ENCODE assay signal across 20 mouse cellular contexts in genomic region chr11:76077341-76077740, GRCm38 (mm10). TPM values are rescaled to one million over a fixed set of nuclear protein-coding genes. Genes with fewer than 3 reads are reported as not detected.
DNase-seq lines count a peak whose midpoint lies in the region.
"Had no signal": no experiment of that assay in that cellular context is flagged by ENCODE, and none has a peak within 500 bp of the region (broad histone marks: within the 10 kb centered on the region; RNA-seq: fewer than 3 reads in every experiment).

No protein-coding gene starts in this region.

- DNase-seq in adrenal gland, adult (ENCODE audit: inconsistent age in 2 of 2, low spot score in 1 of 2): peak; percentile 43 to 74
- no peak for DNase-seq in adrenal gland, adult 18-20 months (ENCODE audit: low spot score in 2 of 2)
- peak; percentile 13 for DNase-seq in ovary, adult 18-20 months (ENCODE audit: low spot score)
- no peak for DNase-seq in ovary, postnatal 14 days (ENCODE audit: low spot score)
- DNase-seq in adrenal gland, postnatal 14 days: peak; percentile 66
- DNase-seq in adrenal gland, postnatal 36 days: peak; percentile 37 to 63
- DNase-seq in midbrain, embryonic 10.5 days (ENCODE audit: low spot score): no peak
- DNase-seq in frontal cortex, adult 2 months (ENCODE audit: extremely low spot score in 1 of 2, low spot score in 1 of 2): no peak
- DNase-seq: B cell, adult 2 months; cerebellum, adult 11 months; cerebellum, adult 2 months; cerebellum, adult 9-10 months; cerebellum, postnatal 10 days; cerebellum, postnatal 25 days had no signal

- H3K4me3 ChIP-seq in midbrain, embryonic 10.5 days: no peak overlapping the region
- H3K4me3 ChIP-seq: embryonic facial prominence, embryonic 10.5 days; embryonic facial prominence, embryonic 12.5 days; forebrain, embryonic 13.5 days had no signal

- no peaks in the 10 kb centered on the region for H3K27me3 ChIP-seq in midbrain, embryonic 10.5 days (ENCODE audit: low read depth, poor library complexity, severe bottlenecking)
- H3K27me3 ChIP-seq: CH12.LX; embryonic facial prominence, embryonic 12.5 days; forebrain, embryonic 13.5 days; Patski had no signal

- no peaks in the 10 kb centered on the region for H3K4me1 ChIP-seq in midbrain, embryonic 10.5 days
- H3K4me1 ChIP-seq: forebrain, embryonic 13.5 days had no signal

- no peaks in the 10 kb centered on the region for H3K9me3 ChIP-seq in midbrain, embryonic 10.5 days (replicated peaks)
- H3K9me3 ChIP-seq: embryonic facial prominence, embryonic 10.5 days; embryonic facial prominence, embryonic 12.5 days; forebrain, embryonic 13.5 days; G1E had no signal

- 87% methylated on average over 6 of the region's 6 CpGs for WGBS in midbrain, embryonic 10.5 days

- peaks cover 41% of the 10 kb centered on the region for H3K36me3 ChIP-seq in midbrain, embryonic 10.5 days

- no peak overlapping the region for H3K27ac ChIP-seq in midbrain, embryonic 10.5 days (replicated peaks)
- H3K27ac ChIP-seq: embryonic facial prominence, embryonic 10.5 days; embryonic facial prominence, embryonic 12.5 days; forebrain, embryonic 13.5 days had no signal

RNA-seq across cellular contexts. Expression of gene Rflnb, which starts 49.8 kb away (rescaled TPM):
- total RNA-seq in adrenal gland, adult 18-20 months (2021): 10 to 100 TPM; 14.2 to 27.1 TPM
- total RNA-seq in adrenal gland, postnatal 14 days (2021): 53.4 and 64.1 TPM in 2 replicates
- total RNA-seq in adrenal gland, postnatal 36 days (2021): 10 to 100 TPM; 19.6 to 28.8 TPM
- 14.9 and 16.5 TPM in 2 replicates for polyA plus RNA-seq in midbrain, embryonic 10.5 days (2016; fragmentation: Nextera tagmentation; extraction: Ambion mirVana)
- 8.4 and 10.6 TPM in 2 replicates for polyA plus RNA-seq in frontal cortex, adult 2 months (2012; rRNA removed)

Comparison
In these comparisons a context has a peak if more than half of its experiments do, and no peak if none do; other contexts are left out.
1. DNase-seq: peak in adrenal gland, adult (2 of 2), ovary, adult 18-20 months (single experiment), adrenal gland, postnatal 14 days (single experiment) and adrenal gland, postnatal 36 days (2 of 2); none in adrenal gland, adult 18-20 months (0 of 2), ovary, postnatal 14 days (single experiment), midbrain, embryonic 10.5 days (single experiment) and frontal cortex, adult 2 months (0 of 2).